Mouse (Mus musculus) gastrocnemius, adult 8-10 months (tissue): Measurements from ENCODE around the gene Gm44511. TPM values are rescaled to one million over a fixed set of nuclear protein-coding genes. Genes with fewer than 3 reads are reported as not detected.
"Not testable (repeated sequence)": the region's sequence is repeated elsewhere in the genome, so short reads cannot be mapped to it uniquely, and the experiment has no call there.

Experiments
- DNase-seq, 2 experiments: peaks; one replicate each; pipeline ENCODE4 v3.0.0; 2022; ENCODE audit warnings: low spot score in 2 of 2
- total RNA-seq, 4 experiments: library from RNA; stranded (reverse); gene quantifications; 2 replicates each; pipeline ENCODE4 v1.2.4; 2022

Gm44511 gene
- total RNA-seq, 4 experiments from 2014 or later, result 0.61 TPM; not detected in 3

GRCm38 (mm10) chr6:128800696-128801095, 25.4 kb downstream of the Gm44511 start:
- DNase-seq, result not testable (repeated sequence)

GRCm38 (mm10) chr6:128799896-128800270, 26.2 kb downstream of the Gm44511 start:
- DNase-seq, result no peak

GRCm38 (mm10) chr6:128799144-128799895, 26.8 kb downstream of the Gm44511 start:
- DNase-seq, result peak; percentile 72 to 74

GRCm38 (mm10) chr6:128798772-128799143, 27.4 kb downstream of the Gm44511 start:
- peak; percentile 56 to 60 for DNase-seq

- no peak for DNase-seq
Observed at GRCm38 (mm10) chr6:128797936-128798771, 28.0 kb downstream of the Gm44511 start.

- no peak for DNase-seq
Observed at GRCm38 (mm10) chr6:128797185-128797905, 28.8 kb downstream of the Gm44511 start.

- DNase-seq, result no peak
Observed at GRCm38 (mm10) chr6:128796321-128796955, 29.7 kb downstream of the Gm44511 start.

- DNase-seq, result no peak
Observed at GRCm38 (mm10) chr6:128793734-128794133, 32.4 kb downstream of the Gm44511 start.

- DNase-seq, result not testable (repeated sequence)
Observed at GRCm38 (mm10) chr6:128790491-128790994, 35.6 kb downstream of the Gm44511 start.

- no peak for DNase-seq
Observed at GRCm38 (mm10) chr6:128789115-128789514, 37.0 kb downstream of the Gm44511 start, which contains the start of gene Klrb1c. Gene Klrb1c (minus strand): TSS chr6:128789215.

- DNase-seq, result no peak
Observed at GRCm38 (mm10) chr6:128788517-128788916, 37.6 kb downstream of the Gm44511 start.

- not testable (repeated sequence) for DNase-seq
Observed at GRCm38 (mm10) chr6:128786396-128786795, 39.7 kb downstream of the Gm44511 start.

GRCm38 (mm10) chr6:128769481-128770253, 56.4 kb downstream of the Gm44511 start:
- DNase-seq, result no peak

GRCm38 (mm10) chr6:128768047-128768446, 58.1 kb downstream of the Gm44511 start:
- DNase-seq, result no peak

- DNase-seq, result peak in 1 of 2 experiments; percentile 18
Observed at GRCm38 (mm10) chr6:128766486-128767254, 59.4 kb downstream of the Gm44511 start.

- DNase-seq, result no peak
Observed at GRCm38 (mm10) chr6:128765211-128765610, 60.9 kb downstream of the Gm44511 start.

- no peak for DNase-seq
Observed at GRCm38 (mm10) chr6:128764598-128764997, 61.5 kb downstream of the Gm44511 start.

- peak; percentile 95 to 96 for DNase-seq
Observed at GRCm38 (mm10) chr6:128763736-128764523, 62.2 kb downstream of the Gm44511 start.
